Mouse (Mus musculus) retina, adult 2 months (tissue): ENCODE measurements around the gene Ptdss2.

ENCODE experiments used
- DNase-seq: peaks from one replicate; pipeline ENCODE4 v3.0.0-alpha.2; 2012; ENCODE audit warnings: low read depth, low spot score

Gene Ptdss2

GRCm38 (mm10) chr7:141122689-141123516 lies 721 bp downstream of the Ptdss2 start:
- peak; percentile 73 for DNase-seq

DNA sequence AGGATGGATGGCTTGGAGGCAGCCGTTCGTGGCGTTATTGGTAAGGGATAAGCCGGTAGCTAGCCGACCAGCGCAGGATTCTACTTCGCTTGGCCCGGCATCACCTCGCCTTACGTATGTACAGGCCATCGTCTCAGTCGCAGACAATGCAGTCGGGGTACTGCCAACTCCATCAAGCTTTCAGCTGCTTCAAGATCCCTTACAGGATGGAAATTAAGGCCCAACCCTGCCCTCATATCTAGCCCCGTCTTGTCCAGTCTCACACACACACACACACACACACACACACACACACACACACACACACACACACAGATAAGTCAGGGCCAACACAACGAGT lies 1.3 kb downstream of the Ptdss2 start:
- no peak for DNase-seq

DNA sequence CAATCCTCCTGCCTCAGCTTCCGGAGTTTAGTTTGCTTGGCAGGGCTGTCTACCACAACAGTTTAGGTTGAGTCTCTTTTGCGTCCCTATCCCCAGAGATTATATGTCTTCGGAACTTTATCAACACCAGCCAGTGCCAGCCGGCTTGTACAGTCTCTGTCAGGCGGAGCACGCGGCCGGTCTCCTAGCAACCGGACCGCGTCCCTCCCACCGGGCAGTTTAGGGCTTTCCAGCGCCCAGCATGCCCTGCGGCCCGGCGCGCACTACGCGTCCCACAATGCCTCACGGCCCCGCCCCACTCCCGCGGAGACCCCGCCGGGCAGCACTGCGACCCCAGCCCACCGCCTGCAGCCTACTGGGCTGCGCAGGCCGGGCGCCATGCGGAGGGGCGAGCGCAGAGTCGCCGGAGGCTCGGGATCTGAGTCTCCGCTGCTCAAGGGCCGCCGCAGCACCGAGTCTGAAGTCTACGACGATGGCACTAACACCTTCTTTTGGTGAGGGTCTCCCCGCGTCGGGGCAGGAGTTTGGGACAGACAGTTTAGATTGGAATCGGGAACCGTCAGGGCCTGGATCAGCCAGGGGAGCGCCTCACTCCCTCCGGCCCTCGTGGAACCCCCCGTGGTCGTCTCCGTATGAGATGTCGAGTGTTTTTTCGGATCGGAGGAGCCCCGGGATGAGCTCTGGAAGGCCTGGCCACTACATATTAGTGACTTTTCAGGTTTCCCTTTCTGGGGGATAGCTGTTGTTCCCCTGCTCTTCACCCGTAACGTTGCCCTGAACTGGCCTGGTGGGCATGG lies 9.0 kb downstream of the Ptdss2 start:
- peak; percentile 73 for DNase-seq

GRCm38 (mm10) chr7:141131904-141132755 lies 9.9 kb downstream of the Ptdss2 start:
- no peak for DNase-seq

GRCm38 (mm10) chr7:141141326-141141725 lies 19.1 kb downstream of the Ptdss2 start:
- DNase-seq: no peak

- DNase-seq: no peak
Measured at GRCm38 (mm10) chr7:141143112-141143511, 20.9 kb downstream of the Ptdss2 start.

DNA sequence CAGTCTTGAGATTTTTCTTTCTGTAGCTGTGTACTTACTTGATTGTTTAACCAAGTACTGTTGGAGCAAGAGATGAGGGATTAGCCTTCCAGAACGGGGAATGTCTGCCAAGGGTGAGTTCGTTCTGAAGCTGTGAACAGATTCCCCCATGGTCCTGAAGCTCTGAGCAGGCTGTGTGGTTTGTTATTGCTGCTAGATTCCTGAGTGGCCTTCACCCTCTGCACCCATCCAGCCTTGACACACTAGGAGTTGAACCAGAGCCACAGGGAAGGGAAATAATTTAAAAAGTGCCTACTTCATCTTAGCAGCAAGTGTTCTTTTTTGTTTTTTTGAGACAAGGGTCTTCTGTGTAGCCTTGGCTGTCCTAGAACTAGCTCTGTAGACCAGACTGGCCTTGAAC lies 21.7 kb downstream of the Ptdss2 start:
- DNase-seq: no peak

- no peak for DNase-seq
Measured at GRCm38 (mm10) chr7:141144650-141145049, 22.5 kb downstream of the Ptdss2 start.

GRCm38 (mm10) chr7:141145403-141145802 lies 23.2 kb downstream of the Ptdss2 start:
- DNase-seq: no peak

- no peak for DNase-seq
Measured at GRCm38 (mm10) chr7:141146043-141146595, 23.9 kb downstream of the Ptdss2 start.

GRCm38 (mm10) chr7:141147044-141147443 lies 24.9 kb downstream of the Ptdss2 start:
- no peak for DNase-seq

DNA sequence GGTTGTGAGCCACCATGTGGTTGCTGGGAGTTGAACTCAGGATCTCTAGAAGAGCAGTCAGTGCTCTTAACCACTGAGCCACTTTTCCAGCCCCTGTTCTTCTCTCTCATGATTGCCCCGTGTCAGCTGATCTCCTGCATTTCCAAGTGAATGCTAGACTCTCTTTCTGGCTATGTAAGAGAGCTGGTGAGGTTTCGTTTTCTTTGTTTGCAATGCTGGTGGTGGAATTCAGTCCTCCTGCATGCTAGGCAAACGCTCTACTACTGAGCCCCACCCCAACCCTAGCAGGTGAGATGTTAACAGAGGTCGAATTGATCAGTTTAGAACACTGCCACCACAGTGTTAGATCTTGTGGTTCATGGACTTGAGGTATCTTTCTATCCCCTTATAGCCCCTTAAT lies 26.5 kb downstream of the Ptdss2 start:
- no peak for DNase-seq

DNA sequence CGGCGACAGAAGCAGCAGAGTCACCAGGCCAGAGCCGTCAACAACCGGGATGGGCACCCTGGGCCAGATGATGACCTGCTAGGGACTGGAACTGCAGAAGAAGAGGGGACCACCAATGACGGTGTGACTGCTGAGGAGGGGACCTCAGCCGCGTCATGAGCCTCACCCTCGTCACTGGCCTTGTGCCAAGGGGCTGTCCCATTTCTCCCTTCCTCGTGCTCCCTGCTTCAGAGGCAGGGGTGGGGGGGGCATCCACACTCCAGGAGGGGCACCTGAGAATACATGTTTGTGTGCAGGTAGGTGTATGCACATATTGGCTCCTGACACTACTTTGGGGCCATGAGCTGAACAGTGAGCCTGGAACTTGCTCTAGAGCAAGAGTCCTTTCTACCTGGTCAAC lies 33.2 kb downstream of the Ptdss2 start:
- no peak for DNase-seq

DNA sequence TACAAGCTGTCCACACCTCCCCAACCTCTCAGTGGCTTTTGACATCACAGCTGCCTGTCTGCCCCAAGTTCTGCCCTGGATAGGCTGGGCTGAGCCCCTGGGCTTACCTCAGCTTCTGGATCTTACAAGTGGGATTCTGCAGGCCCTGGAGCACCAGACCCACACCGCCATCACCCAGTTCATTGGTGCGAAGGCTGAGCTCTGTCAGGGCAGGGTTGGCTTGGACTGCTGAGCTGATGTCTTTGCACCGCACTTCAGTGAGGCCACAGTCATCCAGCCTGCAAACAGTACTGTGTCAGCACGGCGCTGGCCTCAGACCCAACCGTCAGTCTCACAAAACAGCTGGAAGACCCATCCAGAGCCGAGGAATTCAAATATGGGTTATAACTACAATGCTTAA lies 42.2 kb downstream of the Ptdss2 start:
- no peak for DNase-seq

GRCm38 (mm10) chr7:141164850-141165249 lies 42.7 kb downstream of the Ptdss2 start:
- DNase-seq: no peak

- DNase-seq: no peak
Measured at GRCm38 (mm10) chr7:141167901-141168517, 45.8 kb downstream of the Ptdss2 start.

DNA sequence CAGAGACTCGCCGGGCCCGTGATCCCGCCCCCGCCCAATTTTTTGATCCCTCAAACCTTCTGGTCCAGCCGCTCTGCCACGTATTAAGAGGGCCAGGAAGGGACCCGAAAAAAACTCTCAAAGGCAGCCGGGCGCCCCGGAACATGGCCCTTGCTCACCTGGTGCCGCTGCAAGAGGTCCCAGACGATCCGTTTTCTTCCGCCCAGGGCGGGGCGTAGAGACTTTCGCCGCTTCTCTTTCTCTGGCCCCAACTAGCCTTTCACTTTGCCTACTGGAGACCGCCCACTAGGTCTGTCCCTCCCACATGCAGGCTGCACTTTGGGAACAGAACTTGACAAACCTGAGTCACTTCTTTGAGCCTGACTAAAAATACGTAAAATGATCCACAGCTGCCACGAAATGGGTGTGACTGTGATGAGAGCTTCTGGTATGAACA lies 46.4 kb downstream of the Ptdss2 start:
- DNase-seq: no peak

GRCm38 (mm10) chr7:141169300-141169699 lies 47.1 kb downstream of the Ptdss2 start:
- DNase-seq: no peak

DNA sequence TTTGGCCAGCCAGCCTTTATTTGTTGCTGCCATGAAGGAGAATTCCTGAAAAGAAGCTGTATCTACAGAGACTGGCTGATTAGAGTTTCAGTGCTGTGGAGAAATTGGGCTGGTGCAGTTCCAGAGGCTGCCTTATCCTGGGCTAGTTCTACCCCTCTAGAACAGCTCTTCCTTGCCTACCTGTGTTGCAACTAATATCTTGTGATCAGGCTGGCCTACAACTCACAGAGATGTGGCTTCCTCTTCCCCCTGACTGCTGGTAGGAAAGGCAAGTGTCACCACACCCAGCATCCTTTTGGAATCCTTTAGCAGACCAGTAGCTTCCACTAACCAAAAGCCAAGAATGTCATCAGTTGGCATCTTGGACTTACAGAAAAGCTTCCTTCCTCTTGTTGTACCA lies 47.7 kb downstream of the Ptdss2 start:
- DNase-seq: no peak

DNA sequence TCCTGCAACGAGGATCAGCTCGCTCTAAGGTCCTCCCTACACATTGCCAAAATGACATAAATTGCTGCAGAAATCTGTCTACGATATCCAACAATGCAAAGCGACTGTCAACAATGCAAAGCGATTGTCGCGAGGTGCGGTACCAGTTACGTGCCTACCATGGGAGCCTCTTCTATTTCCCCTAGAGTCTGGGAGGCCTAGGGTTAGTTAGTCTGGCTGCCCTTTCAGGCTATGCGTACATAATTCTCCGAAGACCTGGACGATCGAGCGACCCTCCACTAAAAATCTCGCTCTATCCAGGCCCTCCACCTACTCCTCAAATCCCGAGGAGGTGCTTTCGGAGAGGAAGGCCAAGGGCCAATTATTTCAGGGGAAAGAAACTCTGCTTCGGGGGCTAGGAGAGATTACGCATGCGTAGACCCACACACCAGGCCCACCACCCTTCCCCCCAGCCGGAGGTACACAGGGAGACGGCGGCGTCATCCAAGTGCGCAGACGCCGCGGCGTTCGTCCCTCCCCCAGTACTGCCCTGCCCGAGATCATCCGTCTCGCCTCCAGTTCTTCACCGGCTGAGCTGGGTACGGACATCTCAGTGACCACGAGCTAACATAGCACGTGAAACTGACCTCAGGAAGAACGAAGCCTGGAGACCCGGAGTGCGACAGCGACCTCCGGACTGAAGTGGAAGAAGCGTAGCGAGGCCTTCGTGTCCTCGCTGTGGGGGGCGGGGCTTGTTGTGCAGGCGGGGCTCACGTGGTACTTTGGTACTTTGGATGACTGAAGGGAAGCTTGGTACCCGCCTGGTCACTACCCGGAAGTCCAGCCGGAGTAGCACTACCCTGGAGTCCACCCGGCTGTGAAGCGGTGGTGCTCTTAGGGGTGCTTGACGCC lies 50.2 kb downstream of the Ptdss2 start, which contains the start of gene Rnh1:
TSS of gene Rnh1 (minus strand) at position 742 of the 891 bp plus-strand sequence.
- peak; percentile 81 for DNase-seq
